Mouse (Mus musculus): Measurements from ENCODE around the gene Dlg3.
A peak's percentile ranks its signal among the peaks of the same experiment; 100 is the strongest.

Gene Dlg3

DNA sequence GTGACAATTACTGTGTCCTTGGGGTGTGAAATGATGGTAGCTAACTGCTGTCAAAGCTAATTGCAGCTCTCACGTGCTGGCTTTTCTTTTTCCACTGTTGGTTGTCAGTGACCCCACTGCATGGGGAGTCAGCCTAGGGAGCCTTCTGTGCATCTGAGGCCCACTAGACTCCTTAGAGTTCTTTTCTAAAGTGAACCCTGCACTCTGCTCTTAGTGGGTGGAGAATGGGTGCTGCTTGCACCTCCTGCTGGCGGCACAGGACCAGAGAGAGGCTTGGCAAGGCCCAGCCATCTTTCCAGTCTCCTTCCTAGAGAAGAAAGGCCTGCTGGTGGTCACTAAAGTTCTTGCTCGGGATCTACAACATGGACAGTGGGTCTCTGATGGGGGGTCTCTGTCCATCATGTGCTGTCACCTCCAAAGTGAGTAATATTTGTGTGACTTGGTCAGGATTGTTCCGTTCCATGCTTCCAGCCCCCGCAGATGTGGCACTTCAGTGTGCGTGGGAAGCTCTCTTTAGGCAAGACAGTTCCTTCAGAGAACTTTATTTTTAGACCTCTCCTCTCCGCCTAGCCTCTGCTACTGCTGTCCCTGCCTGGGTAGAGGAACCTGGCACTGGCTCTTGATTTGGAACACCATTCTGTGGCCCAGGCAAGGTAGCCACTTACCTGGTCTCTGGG is 30.5 kb downstream of the Dlg3 start:
- peak; percentile 34 for DNase-seq

DNA sequence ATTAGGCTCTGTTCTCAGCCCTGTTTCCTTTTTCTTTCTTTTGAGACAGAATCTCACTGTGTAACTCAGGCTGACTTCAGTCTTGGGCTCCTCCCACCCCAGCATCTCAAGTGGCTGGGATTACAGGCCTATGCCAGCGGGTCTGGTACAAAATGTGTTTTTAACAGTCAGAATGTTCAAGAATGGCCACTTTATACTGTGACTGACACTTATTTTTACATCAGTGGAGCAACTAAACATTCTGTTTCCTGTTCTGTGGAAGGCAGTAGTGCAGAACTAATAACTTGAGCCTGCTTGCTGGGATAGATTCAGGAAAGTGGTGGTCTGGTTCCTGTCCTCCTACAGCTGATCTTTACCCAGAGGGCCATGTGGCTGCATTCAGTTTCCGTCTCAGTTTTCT is 33.1 kb downstream of the Dlg3 start:
- DNase-seq = no peak

DNA sequence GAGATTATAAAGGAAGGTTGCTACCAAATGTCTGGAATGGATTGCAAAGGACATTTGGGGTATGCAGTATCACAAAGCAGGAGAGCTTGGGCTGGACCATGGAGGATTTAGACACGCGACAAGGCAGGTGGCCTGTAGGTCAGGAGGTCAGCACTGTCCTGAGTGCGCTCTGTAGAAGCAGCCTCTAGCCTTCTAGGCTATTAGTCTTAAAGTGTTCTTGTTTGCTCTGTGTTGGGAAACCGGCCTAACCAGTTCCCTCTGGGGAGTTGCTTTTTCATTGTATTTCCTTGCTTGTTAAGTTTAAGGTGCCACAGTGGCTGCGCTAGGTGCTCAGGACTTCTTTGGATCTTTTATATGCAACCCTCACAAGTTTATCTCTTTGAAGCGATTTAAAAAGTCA is 34.5 kb downstream of the Dlg3 start:
- DNase-seq = no peak

DNA sequence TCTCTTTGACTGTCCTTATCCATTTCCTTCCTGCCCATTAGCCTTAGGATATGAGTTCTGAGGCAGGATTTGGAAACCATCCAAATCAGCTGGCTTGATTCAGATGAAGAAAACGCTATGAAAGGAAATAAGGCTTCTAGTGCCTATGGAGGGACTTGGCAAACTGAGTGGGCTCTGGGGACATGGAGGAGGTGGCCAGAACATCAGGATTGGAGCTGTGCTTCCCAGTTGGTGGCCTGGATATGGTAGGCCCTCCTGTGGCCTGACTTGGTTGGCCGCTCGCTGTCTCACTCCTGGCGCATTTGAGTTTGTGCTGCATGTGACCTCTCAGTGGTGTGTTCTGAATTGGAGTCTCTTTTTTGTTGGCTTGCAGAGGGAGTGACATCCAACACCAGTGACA is 43.6 kb downstream of the Dlg3 start:
- no peak for DNase-seq

DNA sequence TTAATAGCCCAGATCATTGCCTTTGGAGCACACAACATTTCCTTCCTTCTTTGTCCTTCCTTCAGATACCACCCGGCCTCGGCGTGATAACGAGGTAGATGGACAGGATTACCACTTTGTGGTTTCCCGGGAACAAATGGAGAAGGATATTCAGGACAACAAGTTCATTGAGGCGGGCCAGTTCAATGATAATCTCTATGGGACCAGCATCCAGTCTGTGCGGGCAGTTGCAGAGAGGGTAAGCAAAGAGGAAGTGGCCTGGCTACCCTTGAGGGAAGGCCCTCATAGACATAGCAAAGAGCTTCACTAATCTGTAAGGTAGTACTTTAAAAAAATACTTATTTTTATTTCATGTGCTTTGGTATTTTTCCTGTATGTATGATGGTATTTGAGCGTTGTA is 46.6 kb downstream of the Dlg3 start:
- no peak for DNase-seq

DNA sequence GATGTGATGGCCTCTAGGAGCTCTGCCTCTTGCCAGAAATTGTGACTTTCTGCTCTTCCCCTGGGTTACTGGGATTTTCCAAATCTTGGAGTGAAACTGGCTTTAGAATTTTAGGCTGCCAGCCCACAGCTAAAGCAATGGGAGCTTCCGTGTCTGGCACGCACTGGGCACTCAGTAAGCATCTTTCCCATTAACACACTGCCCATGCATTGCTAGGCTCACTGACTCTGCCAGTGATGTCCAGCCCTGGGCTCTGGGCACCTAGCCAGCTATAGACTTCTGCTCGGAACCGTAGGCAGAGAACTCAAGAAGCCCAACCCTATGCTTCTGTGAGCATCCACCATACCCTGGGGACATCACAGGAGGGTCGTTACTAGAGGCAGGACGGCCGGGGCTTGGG is 48.2 kb downstream of the Dlg3 start:
- peak; percentile 21 for DNase-seq

DNA sequence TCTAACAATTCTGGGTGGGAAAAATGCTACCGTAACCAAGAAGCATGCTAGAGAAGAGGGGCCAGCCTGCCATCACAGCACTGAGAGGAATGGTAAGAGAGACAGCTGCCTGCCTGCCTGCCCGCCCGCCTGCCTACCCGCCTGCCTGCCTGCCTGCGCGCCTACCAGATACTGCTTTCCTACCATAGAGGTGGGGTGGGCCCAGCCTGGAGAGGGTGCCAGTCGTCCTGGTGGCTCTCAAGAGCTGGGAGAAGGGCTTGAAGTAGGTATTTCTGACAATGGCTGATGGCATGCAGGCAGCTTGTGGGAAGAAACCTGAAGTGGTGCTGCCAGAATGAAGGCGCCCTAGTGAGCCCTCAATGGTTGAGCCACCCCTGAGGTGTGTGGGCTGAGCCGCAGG is 51.2 kb downstream of the Dlg3 start:
- no peak for DNase-seq

DNA sequence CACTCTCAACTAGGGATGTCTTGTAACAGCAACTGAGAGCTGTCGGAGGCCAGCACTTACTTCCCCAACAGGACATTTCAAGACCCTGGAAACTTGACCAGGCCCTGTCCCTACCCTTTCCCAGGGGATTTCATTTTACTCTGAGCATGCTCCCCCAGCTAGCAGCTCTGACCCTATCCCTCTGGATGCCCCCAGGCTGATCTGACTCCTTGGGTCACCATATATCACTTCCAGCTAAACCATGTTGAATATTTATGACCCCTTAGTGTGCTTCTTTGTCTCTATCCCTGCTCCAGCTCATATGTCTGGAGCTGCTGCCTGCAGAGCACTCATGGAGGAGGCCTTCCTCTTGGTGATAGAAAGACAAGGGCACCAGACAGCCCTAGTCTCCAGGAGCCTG is 53.6 kb downstream of the Dlg3 start:
- no peak for DNase-seq

DNA sequence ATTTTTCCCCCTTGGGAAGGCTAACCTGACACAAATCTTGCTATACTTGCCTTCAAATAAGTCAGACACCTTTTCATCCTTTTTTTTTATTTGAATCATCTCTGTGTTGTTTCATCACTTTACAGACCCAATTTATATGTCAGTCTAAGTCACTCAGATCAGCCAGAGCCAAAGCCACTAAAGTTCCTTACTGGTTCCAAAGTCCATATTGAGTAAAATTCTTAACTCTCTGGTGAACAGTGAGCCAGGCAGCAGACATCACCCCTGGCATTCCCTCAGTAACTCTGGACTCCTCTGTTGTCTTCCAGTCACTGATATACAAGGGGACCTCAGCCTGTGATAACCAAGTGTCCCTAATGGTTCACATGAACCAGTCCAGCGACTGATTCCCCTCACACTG is 58.0 kb downstream of the Dlg3 start:
- no peak for DNase-seq

DNA sequence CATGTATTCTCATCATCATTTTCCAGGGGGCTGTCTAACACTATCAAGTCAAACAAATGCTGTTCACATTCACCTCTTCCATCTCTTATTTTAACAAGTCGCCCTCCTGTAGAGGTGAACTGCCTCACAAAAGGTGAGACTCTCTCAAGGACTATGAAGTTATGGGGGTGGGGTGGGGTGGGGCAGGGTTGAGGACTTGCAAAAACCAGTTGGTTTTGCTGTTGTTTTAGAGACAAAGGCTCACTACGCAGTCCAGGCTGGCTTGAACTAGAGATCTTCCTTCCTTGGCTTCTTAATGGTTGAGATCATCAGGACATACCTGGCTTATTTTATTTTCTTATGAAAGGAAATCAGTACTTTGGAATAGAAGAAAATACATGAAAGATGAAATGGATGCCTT is 65.3 kb downstream of the Dlg3 start:
- DNase-seq = no peak

DNA sequence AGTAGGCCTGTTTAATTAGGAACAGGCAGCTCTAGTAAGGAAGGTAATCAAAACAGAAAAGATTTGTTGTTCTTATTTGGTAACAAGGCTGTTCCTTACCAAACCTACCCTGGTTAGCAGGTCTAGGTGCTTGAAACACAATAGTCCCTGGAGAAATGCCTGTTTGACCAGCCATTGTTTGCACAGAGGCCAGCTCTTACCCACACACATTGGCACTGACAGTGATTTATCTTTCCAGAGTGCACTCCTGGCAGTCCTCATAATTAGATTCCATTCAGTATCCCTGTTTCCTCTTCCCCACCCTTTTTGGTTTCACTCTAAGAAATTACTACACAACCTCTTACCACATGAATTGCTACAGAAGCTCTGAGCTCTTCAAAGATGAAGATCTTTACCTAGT is 71.7 kb downstream of the Dlg3 start:
- no peak for DNase-seq

All from layer of hippocampus, adult 9-11 months (tissue).